Mouse (Mus musculus): Measurements from ENCODE around the gene Pcnx. TPM values are rescaled to one million over a fixed set of nuclear protein-coding genes. Genes with fewer than 3 reads are reported as not detected.

Gene Pcnx
- polyA plus RNA-seq, 3 experiments from 2014 or later, result 3.3 to 14.3 (median 12.6) TPM

GRCm38 (mm10) chr12:81905865-81906264 lies 46.0 kb downstream of the Pcnx start:
- ATAC-seq, result no peak

- ATAC-seq, result no peak
Measured at GRCm38 (mm10) chr12:81907741-81908357, 48.0 kb downstream of the Pcnx start.

- ATAC-seq, result no peak
Measured at GRCm38 (mm10) chr12:81910439-81910838, 50.6 kb downstream of the Pcnx start.

- ATAC-seq, result peak; percentile 80
Measured at GRCm38 (mm10) chr12:81915176-81915950, 55.5 kb downstream of the Pcnx start.

- no peak for ATAC-seq
Measured at GRCm38 (mm10) chr12:81918346-81918745, 58.5 kb downstream of the Pcnx start.

GRCm38 (mm10) chr12:81918886-81919285 lies 59.1 kb downstream of the Pcnx start:
- no peak for ATAC-seq

- no peak for ATAC-seq
Measured at GRCm38 (mm10) chr12:81920027-81920426, 60.2 kb downstream of the Pcnx start.

GRCm38 (mm10) chr12:81920614-81921013 lies 60.8 kb downstream of the Pcnx start:
- no peak for ATAC-seq

GRCm38 (mm10) chr12:81921785-81922184 lies 62.0 kb downstream of the Pcnx start:
- no peak for ATAC-seq

- no peak for ATAC-seq
Measured at GRCm38 (mm10) chr12:81922838-81923237, 63.0 kb downstream of the Pcnx start.

GRCm38 (mm10) chr12:81927163-81927562 lies 67.3 kb downstream of the Pcnx start:
- no peak for ATAC-seq

GRCm38 (mm10) chr12:81927643-81928381 lies 68.0 kb downstream of the Pcnx start:
- ATAC-seq, result no peak

GRCm38 (mm10) chr12:81928382-81928770 lies 68.6 kb downstream of the Pcnx start:
- no peak for ATAC-seq

GRCm38 (mm10) chr12:81932015-81932414 lies 72.2 kb downstream of the Pcnx start:
- no peak for ATAC-seq

GRCm38 (mm10) chr12:81933430-81933829 lies 73.6 kb downstream of the Pcnx start:
- peak; percentile 63 for ATAC-seq

- ATAC-seq, result no peak
Measured at GRCm38 (mm10) chr12:81934510-81934909, 74.7 kb downstream of the Pcnx start.

- ATAC-seq, result no peak
Measured at GRCm38 (mm10) chr12:81936066-81936465, 76.2 kb downstream of the Pcnx start.

GRCm38 (mm10) chr12:81941191-81941590 lies 81.4 kb downstream of the Pcnx start:
- ATAC-seq, result no peak

- ATAC-seq, result no peak
Measured at GRCm38 (mm10) chr12:81943331-81944062, 83.7 kb downstream of the Pcnx start.

- ATAC-seq, result no peak
Measured at GRCm38 (mm10) chr12:81949026-81949425, 89.2 kb downstream of the Pcnx start.

GRCm38 (mm10) chr12:81950016-81950415 lies 90.2 kb downstream of the Pcnx start:
- no peak for ATAC-seq

- no peak for ATAC-seq
Measured at GRCm38 (mm10) chr12:81958351-81958750, 98.5 kb downstream of the Pcnx start.

GRCm38 (mm10) chr12:81965416-81965815 lies 105.6 kb downstream of the Pcnx start:
- no peak for ATAC-seq
